Mouse (Mus musculus) liver, embryonic 12.5 days (tissue): ENCODE results near the gene Dcun1d1. TPM values are rescaled to one million over a fixed set of nuclear protein-coding genes. Genes with fewer than 3 reads are reported as not detected.

Source experiments
- ATAC-seq: fragments of 200-750 bp; cut with Nextera tagmentation; 2 replicates; pipeline ENCODE4 v1.8.0; 2017; ENCODE audit warnings: moderate number of reproducible peaks, mild to moderate bottlenecking, moderate library complexity
- H3K27ac ChIP-seq: fragments of 300-500 bp; sonication (generic); 2 replicates; pipeline ENCODE4 v1.5.1; 2016; ENCODE audit warnings: mild to moderate bottlenecking
- H3K27me3 ChIP-seq: fragments of 300-500 bp; sonication (generic); replicated peaks from 2 replicates; pipeline ENCODE4 v1.6.1; 2016; ENCODE audit warnings: mild to moderate bottlenecking, moderate library complexity
- H3K36me3 ChIP-seq: fragments of 300-500 bp; sonication (generic); 2 replicates; pipeline ENCODE4 v1.6.1; 2016; ENCODE audit warnings: mild to moderate bottlenecking, moderate library complexity
- H3K4me1 ChIP-seq: fragments of 300-500 bp; sonication (generic); 2 replicates; pipeline ENCODE4 v1.6.1; 2016
- H3K4me2 ChIP-seq: fragments of 300-500 bp; sonication (generic); 2 replicates; pipeline ENCODE4 v1.6.1; 2016; ENCODE audit warnings: mild to moderate bottlenecking, moderate library complexity
- H3K4me3 ChIP-seq: fragments of 300-500 bp; sonication (generic); 2 replicates; pipeline ENCODE4 v1.5.1; 2016; ENCODE audit warnings: mild to moderate bottlenecking, moderate library complexity
- H3K9ac ChIP-seq: fragments of 300-500 bp; sonication (generic); 2 replicates; pipeline ENCODE4 v1.6.1; 2016; ENCODE audit warnings: mild to moderate bottlenecking, moderate library complexity
- H3K9me3 ChIP-seq: fragments of 300-500 bp; sonication (generic); replicated peaks from 2 replicates; pipeline ENCODE4 v1.6.1; 2016; ENCODE audit warnings: mild to moderate bottlenecking, moderate library complexity
- WGBS: fragments of 180-500 bp; shearing (Covaris S2); methylation state at CpG from one replicate; pipeline ENCODE4 v1.1.7; 2016; ENCODE audit not compliant: insufficient replicate concordance; 5-methylcytosine and 5-hydroxymethylcytosine counted together
- polyA plus RNA-seq: library from polyadenylated mRNA; unstranded; fragments of >200 nt; fragmentation: Nextera tagmentation; extraction: Ambion mirVana; gene quantifications from 2 replicates; pipeline ENCODE4 v1.2.1, GENCODE M21; 2016

The Dcun1d1 gene
- polyA plus RNA-seq, 1 experiment from 2014 or later: 92.7 TPM

- peak overlapping the region; percentile 70 for H3K27ac ChIP-seq
- H3K9me3 ChIP-seq: no peaks in the 10 kb centered on the region
- ATAC-seq: peak; percentile 18; the same call in 1 of the 2 replicates
- H3K9ac ChIP-seq: peak overlapping the region; percentile 9
- H3K27me3 ChIP-seq: no peaks in the 10 kb centered on the region
- H3K4me2 ChIP-seq: peak overlapping the region; percentile 59
- H3K4me1 ChIP-seq: peaks cover 72% of the 10 kb centered on the region
- H3K36me3 ChIP-seq: no peaks in the 10 kb centered on the region
- WGBS: 29% methylated on average over 3 of the region's 3 CpGs
- H3K4me3 ChIP-seq: peak overlapping the region; percentile 23; the same call in 1 of the 2 replicates
Measured at GRCm38 (mm10) chr3:35929406-35929805, 7.8 kb downstream of the Dcun1d1 start.

- peak overlapping the region; percentile 46 for H3K27ac ChIP-seq
- H3K36me3 ChIP-seq: no peaks in the 10 kb centered on the region
Measured at GRCm38 (mm10) chr3:35925852-35926251, 11.4 kb downstream of the Dcun1d1 start.

GRCm38 (mm10) chr3:35924007-35924406, 13.2 kb downstream of the Dcun1d1 start:
- H3K4me2 ChIP-seq: peak overlapping the region; percentile 73
- peaks cover 77% of the 10 kb centered on the region for H3K4me1 ChIP-seq
- H3K9ac ChIP-seq: peak overlapping the region; percentile 71

More at GRCm38 (mm10) chr3:35925852-35926251, 11.4 kb downstream of the Dcun1d1 start:
- no peak for ATAC-seq
- Histone ChIP-seq H3K27me3 (no peaks in the 10 kb centered on the region), H3K9me3 (no peaks in the 10 kb centered on the region), H3K4me1 (peaks cover 89% of the 10 kb centered on the region), H3K4me3 (no peak overlapping the region), H3K9ac (no peak overlapping the region), H3K4me2 (no peak overlapping the region)
- 76% methylated on average over 2 of the region's 2 CpGs for WGBS

GRCm38 (mm10) chr3:35923495-35923894, 13.8 kb downstream of the Dcun1d1 start:
- 9% methylated on average over 7 of the region's 7 CpGs for WGBS
- Histone ChIP-seq H3K4me1 (peaks cover 72% of the 10 kb centered on the region), H3K36me3 (peaks cover 18% of the 10 kb centered on the region), H3K9ac (peak overlapping the region; percentile 75), H3K27ac (peak overlapping the region; percentile 98), H3K4me3 (peak overlapping the region; percentile 41), H3K4me2 (peak overlapping the region; percentile 73), H3K9me3 (no peaks in the 10 kb centered on the region), H3K27me3 (no peaks in the 10 kb centered on the region)
- peak; percentile 100 for ATAC-seq

More at GRCm38 (mm10) chr3:35924007-35924406, 13.2 kb downstream of the Dcun1d1 start:
- Histone ChIP-seq H3K27me3 (no peaks in the 10 kb centered on the region), H3K4me3 (peak overlapping the region; percentile 41), H3K27ac (peak overlapping the region; percentile 98), H3K9me3 (no peaks in the 10 kb centered on the region), H3K36me3 (peaks cover 13% of the 10 kb centered on the region)
- WGBS: 35% methylated on average over 3 of the region's 3 CpGs
- peak; percentile 64 for ATAC-seq

- H3K9ac ChIP-seq: peak overlapping the region; percentile 51; the same call in 1 of the 2 replicates
- ATAC-seq: no peak
- no peaks in the 10 kb centered on the region for H3K9me3 ChIP-seq
- peak overlapping the region; percentile 73 for H3K4me2 ChIP-seq
- peaks cover 27% of the 10 kb centered on the region for H3K36me3 ChIP-seq
- peaks cover 74% of the 10 kb centered on the region for H3K4me1 ChIP-seq
- peak overlapping the region; percentile 98 for H3K27ac ChIP-seq
- 50% methylated on average over 4 of the region's 4 CpGs for WGBS
- H3K4me3 ChIP-seq: no peak overlapping the region
- no peaks in the 10 kb centered on the region for H3K27me3 ChIP-seq
Measured at GRCm38 (mm10) chr3:35922522-35922921, 14.7 kb downstream of the Dcun1d1 start.

GRCm38 (mm10) chr3:35918229-35918628, 19.0 kb downstream of the Dcun1d1 start:
- ATAC-seq: no peak
- Histone ChIP-seq H3K27ac (peak overlapping the region; percentile 22; the same call in 1 of the 2 replicates), H3K9me3 (no peaks in the 10 kb centered on the region), H3K4me1 (peaks cover 42% of the 10 kb centered on the region), H3K4me2 (no peak overlapping the region), H3K27me3 (no peaks in the 10 kb centered on the region), H3K9ac (no peak overlapping the region), H3K4me3 (no peak overlapping the region), H3K36me3 (peaks cover 65% of the 10 kb centered on the region)
- 68% methylated on average over 3 of the region's 3 CpGs for WGBS

- Histone ChIP-seq H3K4me3 (no peak overlapping the region), H3K9ac (no peak overlapping the region), H3K4me1 (peaks cover 28% of the 10 kb centered on the region), H3K9me3 (no peaks in the 10 kb centered on the region), H3K27me3 (no peaks in the 10 kb centered on the region), H3K36me3 (peaks cover 62% of the 10 kb centered on the region), H3K27ac (peak overlapping the region; percentile 14; the same call in 1 of the 2 replicates), H3K4me2 (no peak overlapping the region)
- 49% methylated on average over 7 of the region's 7 CpGs for WGBS
- no peak for ATAC-seq
Measured at GRCm38 (mm10) chr3:35908982-35909680, 28.1 kb downstream of the Dcun1d1 start.

GRCm38 (mm10) chr3:35900555-35901204, 36.6 kb downstream of the Dcun1d1 start:
- H3K36me3 ChIP-seq: peaks cover 72% of the 10 kb centered on the region
- no peak overlapping the region for H3K4me2 ChIP-seq
- WGBS: 81% methylated on average over 5 of the region's 5 CpGs
- H3K4me3 ChIP-seq: no peak overlapping the region
- H3K9me3 ChIP-seq: no peaks in the 10 kb centered on the region
- H3K4me1 ChIP-seq: peaks cover 3% of the 10 kb centered on the region; the same call in 1 of the 2 replicates
- no peak overlapping the region for H3K9ac ChIP-seq
- H3K27ac ChIP-seq: no peak overlapping the region
- no peak for ATAC-seq
- no peaks in the 10 kb centered on the region for H3K27me3 ChIP-seq

- H3K27ac ChIP-seq: no peak overlapping the region
- no peak overlapping the region for H3K4me2 ChIP-seq
- ATAC-seq: no peak
- H3K27me3 ChIP-seq: no peaks in the 10 kb centered on the region
- no peak overlapping the region for H3K9ac ChIP-seq
- H3K4me3 ChIP-seq: no peak overlapping the region
- H3K36me3 ChIP-seq: peaks cover 64% of the 10 kb centered on the region
- WGBS: 93% methylated on average over 3 of the region's 3 CpGs
- no peaks in the 10 kb centered on the region for H3K4me1 ChIP-seq
- H3K9me3 ChIP-seq: no peaks in the 10 kb centered on the region
Measured at GRCm38 (mm10) chr3:35899109-35899508, 38.1 kb downstream of the Dcun1d1 start.

GRCm38 (mm10) chr3:35897900-35898299, 39.3 kb downstream of the Dcun1d1 start:
- no peak overlapping the region for H3K4me3 ChIP-seq
- no peak for ATAC-seq

GRCm38 (mm10) chr3:35893156-35893555, 44.1 kb downstream of the Dcun1d1 start:
- 84% methylated on average over 5 of the region's 5 CpGs for WGBS
- Histone ChIP-seq H3K36me3 (peaks cover 49% of the 10 kb centered on the region), H3K9me3 (no peaks in the 10 kb centered on the region), H3K4me1 (no peaks in the 10 kb centered on the region), H3K27me3 (no peaks in the 10 kb centered on the region), H3K27ac (no peak overlapping the region), H3K4me2 (no peak overlapping the region), H3K4me3 (no peak overlapping the region), H3K9ac (no peak overlapping the region)
- no peak for ATAC-seq

More at GRCm38 (mm10) chr3:35897900-35898299, 39.3 kb downstream of the Dcun1d1 start:
- H3K4me1 ChIP-seq: no peaks in the 10 kb centered on the region
- H3K4me2 ChIP-seq: no peak overlapping the region
- no peaks in the 10 kb centered on the region for H3K27me3 ChIP-seq
- no peak overlapping the region for H3K9ac ChIP-seq
- no peaks in the 10 kb centered on the region for H3K9me3 ChIP-seq
- WGBS: 93% methylated on average over 2 of the region's 2 CpGs
- H3K27ac ChIP-seq: no peak overlapping the region
- peaks cover 61% of the 10 kb centered on the region for H3K36me3 ChIP-seq

GRCm38 (mm10) chr3:35891123-35891522, 46.1 kb downstream of the Dcun1d1 start:
- Histone ChIP-seq H3K27me3 (no peaks in the 10 kb centered on the region), H3K4me2 (no peak overlapping the region), H3K9ac (no peak overlapping the region), H3K4me3 (no peak overlapping the region), H3K36me3 (peaks cover 36% of the 10 kb centered on the region), H3K9me3 (no peaks in the 10 kb centered on the region), H3K4me1 (no peaks in the 10 kb centered on the region), H3K27ac (no peak overlapping the region)
- ATAC-seq: peak; percentile 47; the same call in 1 of the 2 replicates
- WGBS: 83% methylated on average over 4 of the region's 4 CpGs
